Mouse (Mus musculus) ES-E14 (cell line): ENCODE results near the gene Chd1. TPM values are rescaled to one million over a fixed set of nuclear protein-coding genes. Genes with fewer than 3 reads are reported as not detected.

ENCODE experiments used
- DNase-seq: peaks from one replicate; pipeline ENCODE4 v3.0.0-alpha.2; 2013; ENCODE audit warnings: low read depth, low spot score
- H3K27ac ChIP-seq: 2 replicates; pipeline ENCODE4 v1.5.1; 2012; ENCODE audit warnings: low read depth, mild to moderate bottlenecking, low read length, moderate library complexity, mixed read lengths; ENCODE audit not compliant: poor library complexity, insufficient read depth, severe bottlenecking
- H3K36me3 ChIP-seq: 2 replicates; pipeline ENCODE4 v1.6.1; 2012; ENCODE audit warnings: mild to moderate bottlenecking, low read length, moderate library complexity, mixed read lengths; ENCODE audit not compliant: control insufficient read depth, poor library complexity, insufficient read depth, severe bottlenecking
- H3K4me1 ChIP-seq, 2 experiments: fragments of 150-350 bp in 1 of 2; sonication (generic) in 1 of 2; 2 replicates each; pipeline ENCODE4 v1.6.1; 2012; ENCODE audit warnings: low read length in 2 of 2, mild to moderate bottlenecking in 1 of 2, mixed read lengths in 1 of 2; ENCODE audit not compliant: control insufficient read depth in 2 of 2, insufficient read depth in 2 of 2, poor library complexity in 1 of 2
- H3K4me3 ChIP-seq, 2 experiments: fragments of 150-350 bp in 1 of 2; sonication (generic) in 1 of 2; 2 replicates each; pipeline ENCODE4 v1.5.1; 2012; ENCODE audit warnings: low read length in 2 of 2, low read depth in 1 of 2, mild to moderate bottlenecking in 1 of 2, mixed read lengths in 1 of 2; ENCODE audit not compliant: insufficient read depth in 1 of 2, poor library complexity in 1 of 2, severe bottlenecking in 1 of 2
- H3K9ac ChIP-seq: 2 replicates; pipeline ENCODE4 v1.6.1; 2012; ENCODE audit warnings: low read depth, mild to moderate bottlenecking, low read length, mixed read lengths; ENCODE audit not compliant: poor library complexity, insufficient read depth, severe bottlenecking
- H3K9me3 ChIP-seq: fragments of 150-350 bp; sonication (generic); 2 replicates; pipeline ENCODE4 v1.6.1; 2012; ENCODE audit warnings: low read depth, mild to moderate bottlenecking, low read length; ENCODE audit not compliant: control insufficient read depth, insufficient read depth
- CHD2 ChIP-seq: IDR thresholded peaks from 2 replicates; pipeline ENCODE4 v1.6.1; 2014; ENCODE audit warnings: mild to moderate bottlenecking, low read depth, low read length, inconsistent platforms
- HCFC1 ChIP-seq: IDR thresholded peaks from 2 replicates; pipeline ENCODE4 v1.6.1; 2012; ENCODE audit warnings: low read length, inconsistent platforms, borderline replicate concordance; ENCODE audit not compliant: insufficient read depth
- MAFK ChIP-seq: IDR thresholded peaks from 2 replicates; pipeline ENCODE4 v1.6.1; 2014; ENCODE audit warnings: mild to moderate bottlenecking, low read depth, low read length, inconsistent platforms; ENCODE audit not compliant: insufficient read depth
- ZC3H11A ChIP-seq: IDR thresholded peaks from 2 replicates; pipeline ENCODE4 v1.6.1; 2012; ENCODE audit warnings: low read depth, mild to moderate bottlenecking, inconsistent platforms, low read length, borderline replicate concordance
- ZNF384 ChIP-seq: IDR thresholded peaks from 2 replicates; pipeline ENCODE4 v1.6.1; 2012; ENCODE audit warnings: low read depth, low read length, inconsistent platforms
- in situ Hi-C, 2 experiments: fragments of 600-800 bp; cut with MboI; formaldehyde crosslinking; loops; one replicate each; pipeline ENCODE4 v1.15.1; 2025; ENCODE audit warnings: low sequenced_read_pairs in 2 of 2, inconsistent platforms in 1 of 2; ENCODE audit not compliant: unreplicated experiment in 2 of 2
- total RNA-seq: library from RNA; depleted of rRNA; stranded (reverse); fragments of 300-350 nt; gene quantifications from 2 replicates; pipeline ENCODE4 v1.2.3, GENCODE M21; 2012

The Chd1 gene
- total RNA-seq, 1 experiment: 39.8 TPM

DNA sequence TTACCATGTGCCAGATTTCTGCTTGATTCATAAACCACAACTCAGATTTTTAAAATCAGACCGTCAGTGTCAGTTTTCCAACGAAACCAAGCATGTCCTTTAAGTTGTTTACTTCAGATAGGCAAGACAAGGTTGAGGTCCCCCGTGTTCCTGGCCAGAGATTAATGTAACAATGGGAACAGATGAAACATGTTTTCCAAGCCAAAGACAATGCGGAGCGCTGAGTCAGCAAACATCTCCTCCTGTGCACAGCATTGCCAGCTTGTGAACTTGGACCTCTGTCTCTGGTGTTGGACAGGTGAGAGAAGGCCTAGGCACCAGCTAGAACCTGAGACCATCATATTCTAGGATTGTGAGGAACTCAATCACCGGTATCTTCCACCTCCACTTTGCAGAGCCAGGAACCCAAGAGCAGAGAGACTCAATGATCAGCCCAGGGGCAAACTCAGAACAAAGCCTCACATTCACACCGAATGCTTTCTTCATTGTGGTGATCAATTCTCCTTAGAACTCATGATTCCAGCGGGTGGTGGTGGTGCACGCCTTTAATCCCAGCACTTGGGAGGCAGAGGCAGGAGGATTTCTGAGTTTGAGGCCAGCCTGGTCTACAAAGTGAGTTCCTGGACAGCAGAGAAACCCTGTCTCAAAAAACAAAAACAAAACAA is 24.7 kb upstream of the Chd1 start:
- no peak overlapping the region for H3K4me3 ChIP-seq
- H3K36me3 ChIP-seq: no peaks in the 10 kb centered on the region
- peaks cover 17 to 19% of the 10 kb centered on the region in 2 experiments for H3K4me1 ChIP-seq
- no peaks in the 10 kb centered on the region for H3K9me3 ChIP-seq
- in situ Hi-C loops: no loop called here
- TF ChIP-seq ZNF384: no peak
- TF ChIP-seq MAFK: peak; percentile 98
- DNase-seq: peak; percentile 33
- H3K27ac ChIP-seq: peak overlapping the region; percentile 11
- H3K9ac ChIP-seq: no peak overlapping the region

DNA sequence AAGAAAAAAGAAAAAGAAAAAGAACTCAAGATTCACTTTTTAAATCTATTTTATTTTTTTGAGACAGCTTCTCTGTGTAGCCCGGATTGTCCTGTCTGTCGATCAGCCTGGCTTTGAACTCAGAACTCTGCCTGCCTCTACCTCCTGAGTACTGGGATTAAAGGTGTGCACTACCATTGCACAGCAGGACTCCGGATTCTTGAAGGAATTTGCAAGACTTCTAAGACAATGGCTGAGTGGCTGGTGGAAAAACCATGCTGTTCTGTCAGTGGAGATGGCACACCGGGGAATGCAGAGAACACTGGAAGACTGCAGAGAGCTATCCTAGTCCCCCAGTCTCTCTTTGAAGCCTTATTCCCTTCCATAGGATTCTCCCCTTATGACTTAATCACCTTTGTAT is 24.1 kb upstream of the Chd1 start:
- in situ Hi-C loops: no loop called here
- no peaks in the 10 kb centered on the region for H3K9me3 ChIP-seq
- H3K27ac ChIP-seq: no peak overlapping the region
- no peak overlapping the region for H3K4me3 ChIP-seq
- no peak overlapping the region for H3K9ac ChIP-seq
- DNase-seq: peak; percentile 45
- peaks cover 17 to 19% of the 10 kb centered on the region in 2 experiments for H3K4me1 ChIP-seq
- TF ChIP-seq CHD2 (no peak), MAFK (no peak), ZC3H11A (no peak), HCFC1 (no peak), ZNF384 (no peak)
- no peaks in the 10 kb centered on the region for H3K36me3 ChIP-seq

DNA sequence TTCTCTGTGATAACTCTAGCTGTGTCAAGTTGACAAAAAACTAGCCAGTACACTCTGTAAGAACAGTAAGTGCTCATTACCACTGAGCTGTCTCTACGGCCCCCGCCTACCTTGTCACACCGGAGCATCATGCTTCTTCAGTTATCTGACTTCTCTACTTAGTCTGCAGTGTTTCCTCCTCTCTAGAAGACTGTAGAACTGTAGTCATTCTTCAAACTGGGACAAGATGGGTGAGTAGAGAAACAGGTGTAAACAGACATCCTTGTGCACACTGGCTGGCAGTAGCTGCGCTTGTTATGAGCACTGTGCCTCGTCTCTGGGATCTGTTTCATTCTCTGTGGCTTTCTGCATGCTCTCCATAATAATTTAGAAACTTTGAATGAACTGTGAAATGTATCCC is 18.4 kb upstream of the Chd1 start:
- H3K36me3 ChIP-seq: no peaks in the 10 kb centered on the region
- H3K27ac ChIP-seq: no peak overlapping the region
- in situ Hi-C loops: no loop called here
- DNase-seq: no peak
- H3K9ac ChIP-seq: no peak overlapping the region
- no peak for TF ChIP-seq CHD2
- TF ChIP-seq MAFK: no peak
- no peak for TF ChIP-seq ZNF384
- no peak for TF ChIP-seq ZC3H11A
- no peak for TF ChIP-seq HCFC1
- H3K4me1 ChIP-seq: peaks cover under 1 to 5% of the 10 kb centered on the region in 2 experiments; a peak in 2 of 4 replicates
- no peak overlapping the region for H3K4me3 ChIP-seq
- H3K9me3 ChIP-seq: no peaks in the 10 kb centered on the region

DNA sequence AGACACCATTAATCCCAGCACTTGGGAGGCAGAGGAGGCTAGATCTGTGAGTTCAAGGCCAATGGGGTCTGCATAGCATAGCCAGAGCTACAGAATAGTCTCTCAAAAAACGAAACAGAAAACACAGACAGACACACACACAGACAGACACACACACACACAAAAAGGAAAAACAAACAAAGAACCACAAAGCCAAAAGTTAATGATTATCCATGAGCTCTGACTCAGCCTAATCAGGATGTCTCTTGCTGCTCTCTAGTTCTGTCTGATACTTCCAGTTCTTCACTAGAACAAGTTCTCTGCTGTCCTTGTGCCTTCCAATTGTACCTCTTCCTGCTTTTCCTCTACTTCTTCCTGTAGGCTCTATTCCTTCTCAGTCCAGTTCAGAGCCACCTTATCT is 14.5 kb upstream of the Chd1 start:
- no peak for TF ChIP-seq ZNF384
- TF ChIP-seq ZC3H11A: no peak
- no peak for TF ChIP-seq CHD2
- TF ChIP-seq HCFC1: no peak
- TF ChIP-seq MAFK: no peak
- H3K36me3 ChIP-seq: no peaks in the 10 kb centered on the region
- no peak overlapping the region for H3K4me3 ChIP-seq
- no peak overlapping the region for H3K27ac ChIP-seq
- DNase-seq: no peak
- H3K4me1 ChIP-seq: no peaks in the 10 kb centered on the region
- H3K9ac ChIP-seq: no peak overlapping the region
- no peaks in the 10 kb centered on the region for H3K9me3 ChIP-seq
- in situ Hi-C loops: no loop called here

DNA sequence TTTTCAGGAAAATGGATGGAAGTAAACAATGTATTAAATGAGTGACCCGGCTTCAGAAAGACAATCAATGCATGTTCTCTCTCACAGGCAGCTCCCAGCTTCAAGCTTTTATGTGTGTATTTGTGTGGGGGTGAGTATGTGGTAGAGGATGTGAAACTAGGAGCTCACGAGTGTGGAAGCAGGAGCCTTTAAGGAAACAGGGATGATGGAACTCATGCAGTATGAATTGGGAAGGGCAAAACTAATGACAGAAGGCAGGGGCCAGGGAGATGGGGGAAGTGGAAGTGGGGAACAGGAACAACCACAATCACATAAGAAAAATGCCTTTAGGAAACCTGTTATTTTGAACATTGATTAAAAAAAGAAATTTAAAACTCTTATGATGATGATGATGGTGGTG is 9.2 kb upstream of the Chd1 start:
- no peak for DNase-seq
- Histone ChIP-seq H3K9ac (no peak overlapping the region), H3K9me3 (no peaks in the 10 kb centered on the region), H3K4me3 (no peak overlapping the region), H3K27ac (no peak overlapping the region), H3K36me3 (no peaks in the 10 kb centered on the region), H3K4me1 (no peaks in the 10 kb centered on the region)
- no peak for TF ChIP-seq ZNF384
- TF ChIP-seq ZC3H11A: no peak
- no peak for TF ChIP-seq CHD2
- in situ Hi-C loops: no loop called here
